Mouse (Mus musculus) lung, adult 2 months (tissue): ENCODE data around the gene Tmem126a. TPM values are rescaled to one million over a fixed set of nuclear protein-coding genes. Genes with fewer than 3 reads are reported as not detected.

Source experiments
- DNase-seq: peaks from one replicate; pipeline ENCODE4 v3.0.0; 2022
- H3K4me1 ChIP-seq: fragments of 200-500 bp; 2 replicates; pipeline ENCODE4 v1.6.1; 2011; ENCODE audit warnings: low read length; ENCODE audit not compliant: control insufficient read depth, insufficient read depth
- H3K4me3 ChIP-seq: fragments of 200-500 bp; replicated peaks from 2 replicates; pipeline ENCODE3; 2011; ENCODE audit warnings: low read depth, mild to moderate bottlenecking, control low read depth, low read length; ENCODE audit errors: extremely low read depth
- CTCF ChIP-seq: fragments of 200-500 bp; IDR thresholded peaks from 2 replicates; pipeline ENCODE4 v1.5.1; 2011; ENCODE audit warnings: mild to moderate bottlenecking, low read length, control low read depth; ENCODE audit not compliant: insufficient read depth
- POLR2A ChIP-seq: fragments of 200-500 bp; IDR thresholded peaks from 2 replicates; pipeline ENCODE4 v1.6.1; 2011; ENCODE audit warnings: low read depth, mild to moderate bottlenecking, control low read depth, low read length, borderline replicate concordance; ENCODE audit errors: extremely low read depth
- WGBS: fragments of 180-500 bp; shearing (Covaris S2); methylation state at CpG from one replicate; pipeline ENCODE4 v1.1.7; 2018; 5-methylcytosine and 5-hydroxymethylcytosine counted together
- polyA plus RNA-seq: library from polyadenylated mRNA; depleted of rRNA; stranded (reverse); fragments of >200 nt; gene quantifications from 2 replicates; pipeline ENCODE4 v1.2.3, GENCODE M21; 2012

Tmem126a gene
- polyA plus RNA-seq, 1 experiment: 13.8 TPM

- Histone ChIP-seq H3K4me3 (peak overlapping the region; percentile 59), H3K4me1 (peaks cover 7% of the 10 kb centered on the region; the same call in 1 of the 2 replicates)
- WGBS: 11% methylated on average over 7 of the region's 7 CpGs
- TF ChIP-seq CTCF: no peak
- TF ChIP-seq POLR2A: no peak
- no peak for DNase-seq
These were observed 732 bp downstream of the Tmem126a start for GRCm38 (mm10) chr7:90456149-90456844.

- no peak for DNase-seq
- Histone ChIP-seq H3K4me3 (peak overlapping the region; percentile 65), H3K4me1 (peaks cover 2% of the 10 kb centered on the region; the same call in 1 of the 2 replicates)
- TF ChIP-seq POLR2A (no peak), CTCF (no peak)
- 0% methylated on average over 6 of the region's 6 CpGs for WGBS
These were observed 12.8 kb downstream of the Tmem126a start for GRCm38 (mm10) chr7:90444206-90444605.

- Histone ChIP-seq H3K4me3 (peak overlapping the region; percentile 65), H3K4me1 (peaks cover 2% of the 10 kb centered on the region; the same call in 1 of the 2 replicates)
- DNase-seq: peak; percentile 72
- WGBS: under 1% methylated on average over 123 of the region's 123 CpGs
- no peak for TF ChIP-seq CTCF
- no peak for TF ChIP-seq POLR2A
These were observed 13.6 kb downstream of the Tmem126a start for GRCm38 (mm10) chr7:90443101-90444091.

- Histone ChIP-seq H3K4me1 (peaks cover 2% of the 10 kb centered on the region; the same call in 1 of the 2 replicates), H3K4me3 (peak within 1 kb of the TSS; percentile 65)
- WGBS: 1% methylated on average over 41 of the region's 54 CpGs
- TF ChIP-seq POLR2A (peak; percentile 89), CTCF (no peak)
- peak; percentile 94 for DNase-seq
These were observed 14.4 kb downstream of the Tmem126a start, which contains the start of gene Crebzf for GRCm38 (mm10) chr7:90442518-90443080. Crebzf (plus strand) TSS chr7:90442729.

- DNase-seq: peak; percentile 15
- Histone ChIP-seq H3K4me1 (peaks cover 2% of the 10 kb centered on the region; the same call in 1 of the 2 replicates), H3K4me3 (peak overlapping the region; percentile 65)
- no peak for TF ChIP-seq POLR2A
- no peak for TF ChIP-seq CTCF
- WGBS: 7% methylated on average over 4 of the region's 4 CpGs
These were observed 15.0 kb downstream of the Tmem126a start for GRCm38 (mm10) chr7:90442070-90442469.

- no peak overlapping the region for H3K4me3 ChIP-seq
- WGBS: 56% methylated on average over 4 of the region's 4 CpGs
- H3K4me1 ChIP-seq: no peaks in the 10 kb centered on the region
- TF ChIP-seq CTCF: no peak
- no peak for TF ChIP-seq POLR2A
- no peak for DNase-seq
These were observed 17.0 kb downstream of the Tmem126a start for GRCm38 (mm10) chr7:90440044-90440443.

GRCm38 (mm10) chr7:90432221-90432620 is 24.8 kb downstream of the Tmem126a start:
- Histone ChIP-seq H3K4me3 (no peak overlapping the region), H3K4me1 (no peaks in the 10 kb centered on the region)
- DNase-seq: no peak
- TF ChIP-seq CTCF (no peak), POLR2A (no peak)

- no peak overlapping the region for H3K4me3 ChIP-seq
- H3K4me1 ChIP-seq: no peaks in the 10 kb centered on the region
- WGBS: 61% methylated on average over 9 of the region's 9 CpGs
- no peak for TF ChIP-seq POLR2A
- no peak for TF ChIP-seq CTCF
- DNase-seq: no peak
These were observed 30.0 kb downstream of the Tmem126a start for GRCm38 (mm10) chr7:90427006-90427405.

GRCm38 (mm10) chr7:90426020-90427001 is 30.7 kb downstream of the Tmem126a start, which contains the start of gene Ccdc89:
Ccdc89 (plus strand) TSS chr7:90426577.
- DNase-seq: peak; percentile 69
- no peak for TF ChIP-seq POLR2A
- TF ChIP-seq CTCF: no peak
- 19% methylated on average over 29 of the region's 29 CpGs for WGBS
- Histone ChIP-seq H3K4me3 (peak within 1 kb of the TSS; percentile 63), H3K4me1 (no peaks in the 10 kb centered on the region)
